Mouse (Mus musculus): ENCODE results near the gene Dennd1a. TPM values are rescaled to one million over a fixed set of nuclear protein-coding genes. Genes with fewer than 3 reads are reported as not detected.

Gene Dennd1a
- polyA plus RNA-seq, 1 experiment = 17.5 TPM

- Histone ChIP-seq H3K27me3 (ENCODE audit: control insufficient read depth, insufficient read depth, low read length) (no peaks in the 10 kb centered on the region), H3K4me3 (ENCODE audit: extremely low read depth, insufficient read depth, insufficient read length) (no peak overlapping the region), H3K27ac (ENCODE audit: insufficient read depth, low read length) (no peak overlapping the region), H3K4me1 (ENCODE audit: control insufficient read depth, insufficient read depth, insufficient read length) (peaks cover 3% of the 10 kb centered on the region), H3K36me3 (ENCODE audit: control insufficient read depth, insufficient read depth, low read length) (no peaks in the 10 kb centered on the region)
- no peak for DNase-seq (ENCODE audit: low read depth in 1 of 2, low spot score in 2 of 2)
- 68% methylated on average over 5 of the region's 5 CpGs for whole genome bisulfite sequencing
- no peak for TF ChIP-seq CTCF (IDR thresholded peaks at IDR 0.05; ENCODE audit: extremely low read depth, insufficient read depth, insufficient read length, insufficient replicate concordance)
- no peak for TF ChIP-seq POLR2A (IDR thresholded peaks at IDR 0.05; ENCODE audit: low read depth, low read length)
These were observed 502.7 kb downstream of the Dennd1a start for GRCm38 (mm10) chr2:37784473-37784872.

GRCm38 (mm10) chr2:37782002-37782401 is 505.2 kb downstream of the Dennd1a start:
- Histone ChIP-seq H3K27ac (ENCODE audit: insufficient read depth, low read length) (no peak overlapping the region), H3K4me3 (ENCODE audit: extremely low read depth, insufficient read depth, insufficient read length) (no peak overlapping the region), H3K4me1 (ENCODE audit: control insufficient read depth, insufficient read depth, insufficient read length) (peaks cover 3% of the 10 kb centered on the region), H3K27me3 (ENCODE audit: control insufficient read depth, insufficient read depth, low read length) (no peaks in the 10 kb centered on the region), H3K36me3 (ENCODE audit: control insufficient read depth, insufficient read depth, low read length) (no peaks in the 10 kb centered on the region)
- DNase-seq (ENCODE audit: low read depth in 1 of 2, low spot score in 2 of 2) = no peak
- TF ChIP-seq CTCF (IDR thresholded peaks at IDR 0.05; ENCODE audit: extremely low read depth, insufficient read depth, insufficient read length, insufficient replicate concordance) = no peak
- no peak for TF ChIP-seq POLR2A (IDR thresholded peaks at IDR 0.05; ENCODE audit: low read depth, low read length)
- 83% methylated on average over 7 of the region's 7 CpGs for WGBS

- WGBS = 93% methylated on average over 3 of the region's 3 CpGs
- Histone ChIP-seq H3K27ac (ENCODE audit: insufficient read depth, low read length) (no peak overlapping the region), H3K4me1 (ENCODE audit: control insufficient read depth, insufficient read depth, insufficient read length) (peaks cover under 1% of the 10 kb centered on the region), H3K4me3 (ENCODE audit: extremely low read depth, insufficient read depth, insufficient read length) (no peak overlapping the region), H3K36me3 (ENCODE audit: control insufficient read depth, insufficient read depth, low read length) (no peaks in the 10 kb centered on the region), H3K27me3 (ENCODE audit: control insufficient read depth, insufficient read depth, low read length) (no peaks in the 10 kb centered on the region)
- DNase-seq (ENCODE audit: low read depth in 1 of 2, low spot score in 2 of 2) = no peak
- no peak for TF ChIP-seq POLR2A (IDR thresholded peaks at IDR 0.05; ENCODE audit: low read depth, low read length)
- no peak for TF ChIP-seq CTCF (IDR thresholded peaks at IDR 0.05; ENCODE audit: extremely low read depth, insufficient read depth, insufficient read length, insufficient replicate concordance)
These were observed 505.8 kb downstream of the Dennd1a start for GRCm38 (mm10) chr2:37781421-37781820.

GRCm38 (mm10) chr2:37780270-37780929 is 506.8 kb downstream of the Dennd1a start:
- Histone ChIP-seq H3K4me1 (ENCODE audit: control insufficient read depth, insufficient read depth, insufficient read length) (no peaks in the 10 kb centered on the region; the same call in 1 of the 2 replicates), H3K36me3 (ENCODE audit: control insufficient read depth, insufficient read depth, low read length) (no peaks in the 10 kb centered on the region), H3K27me3 (ENCODE audit: control insufficient read depth, insufficient read depth, low read length) (no peaks in the 10 kb centered on the region), H3K27ac (ENCODE audit: insufficient read depth, low read length) (no peak overlapping the region), H3K4me3 (ENCODE audit: extremely low read depth, insufficient read depth, insufficient read length) (no peak overlapping the region)
- 5% methylated on average over 14 of the region's 14 CpGs for WGBS
- TF ChIP-seq POLR2A (IDR thresholded peaks at IDR 0.05; ENCODE audit: low read depth, low read length) = no peak
- no peak for TF ChIP-seq CTCF (IDR thresholded peaks at IDR 0.05; ENCODE audit: extremely low read depth, insufficient read depth, insufficient read length, insufficient replicate concordance)
- DNase-seq (ENCODE audit: low read depth in 1 of 2, low spot score in 2 of 2) = peak in 1 of 2 experiments; percentile 36

GRCm38 (mm10) chr2:37777958-37778720 is 509.1 kb downstream of the Dennd1a start:
- TF ChIP-seq CTCF (IDR thresholded peaks at IDR 0.05; ENCODE audit: extremely low read depth, insufficient read depth, insufficient read length, insufficient replicate concordance) = no peak
- TF ChIP-seq POLR2A (IDR thresholded peaks at IDR 0.05; ENCODE audit: low read depth, low read length) = no peak
- Histone ChIP-seq H3K4me1 (ENCODE audit: control insufficient read depth, insufficient read depth, insufficient read length) (no peaks in the 10 kb centered on the region; the same call in 1 of the 2 replicates), H3K27ac (ENCODE audit: insufficient read depth, low read length) (no peak overlapping the region), H3K36me3 (ENCODE audit: control insufficient read depth, insufficient read depth, low read length) (no peaks in the 10 kb centered on the region), H3K4me3 (ENCODE audit: extremely low read depth, insufficient read depth, insufficient read length) (no peak overlapping the region), H3K27me3 (ENCODE audit: control insufficient read depth, insufficient read depth, low read length) (no peaks in the 10 kb centered on the region)
- WGBS = 85% methylated on average over 10 of the region's 10 CpGs
- DNase-seq (ENCODE audit: low read depth in 1 of 2, low spot score in 2 of 2) = no peak

- Histone ChIP-seq H3K27me3 (ENCODE audit: control insufficient read depth, insufficient read depth, low read length) (no peaks in the 10 kb centered on the region), H3K4me3 (ENCODE audit: extremely low read depth, insufficient read depth, insufficient read length) (no peak overlapping the region), H3K4me1 (ENCODE audit: control insufficient read depth, insufficient read depth, insufficient read length) (no peaks in the 10 kb centered on the region; the same call in 1 of the 2 replicates), H3K36me3 (ENCODE audit: control insufficient read depth, insufficient read depth, low read length) (no peaks in the 10 kb centered on the region), H3K27ac (ENCODE audit: insufficient read depth, low read length) (no peak overlapping the region)
- DNase-seq (ENCODE audit: low read depth in 1 of 2, low spot score in 2 of 2) = no peak
- 68% methylated on average over 20 of the region's 20 CpGs for WGBS
- TF ChIP-seq POLR2A (IDR thresholded peaks at IDR 0.05; ENCODE audit: low read depth, low read length) (no peak), CTCF (IDR thresholded peaks at IDR 0.05; ENCODE audit: extremely low read depth, insufficient read depth, insufficient read length, insufficient replicate concordance) (no peak)
These were observed 510.4 kb downstream of the Dennd1a start for GRCm38 (mm10) chr2:37776611-37777411.

Data from spleen, adult 2 months (tissue).